Mouse (Mus musculus): ENCODE data around the gene Csf2ra. TPM values are rescaled to one million over a fixed set of nuclear protein-coding genes. Genes with fewer than 3 reads are reported as not detected.
"Not testable (repeated sequence)": the region's sequence is repeated elsewhere in the genome, so short reads cannot be mapped to it uniquely, and the experiment has no call there.

Gene Csf2ra
- polyA plus RNA-seq, 1 experiment from 2014 or later, result 83.0 TPM

- Histone ChIP-seq H3K27me3 (replicated peaks) (no peaks in the 10 kb centered on the region), H3K4me2 (no peak overlapping the region)
- 94% methylated on average over 7 of the region's 7 CpGs for WGBS
These were observed 28.1 kb upstream of the Csf2ra start for GRCm38 (mm10) chr19:61256166-61256887.

GRCm38 (mm10) chr19:61247334-61247733 lies 19.1 kb upstream of the Csf2ra start:
- not testable (repeated sequence) for H3K27me3 ChIP-seq (replicated peaks); H3K4me3 ChIP-seq (replicated peaks); H3K4me1 ChIP-seq; H3K36me3 ChIP-seq; ATAC-seq (ENCODE audit: low FRiP score); H3K9ac ChIP-seq (replicated peaks); H3K4me2 ChIP-seq; H3K9me3 ChIP-seq (replicated peaks); H3K27ac ChIP-seq (replicated peaks)
- 69% methylated on average over 4 of the region's 4 CpGs for WGBS

More at GRCm38 (mm10) chr19:61256166-61256887, 28.1 kb upstream of the Csf2ra start:
- H3K9me3 ChIP-seq (replicated peaks), result no peaks in the 10 kb centered on the region
- H3K4me1 ChIP-seq, result no peaks in the 10 kb centered on the region
- no peak overlapping the region for H3K4me3 ChIP-seq (replicated peaks)
- no peak for ATAC-seq (ENCODE audit: low FRiP score)
- no peak overlapping the region for H3K9ac ChIP-seq (replicated peaks)
- no peak overlapping the region for H3K27ac ChIP-seq (replicated peaks)
- no peaks in the 10 kb centered on the region for H3K36me3 ChIP-seq

- no peaks in the 10 kb centered on the region for H3K36me3 ChIP-seq
- WGBS, result 84% methylated on average over 5 of the region's 5 CpGs
- no peak for ATAC-seq (ENCODE audit: low FRiP score)
- no peaks in the 10 kb centered on the region for H3K4me1 ChIP-seq
- no peaks in the 10 kb centered on the region for H3K27me3 ChIP-seq (replicated peaks)
- H3K27ac ChIP-seq (replicated peaks), result no peak overlapping the region
- no peak overlapping the region for H3K4me3 ChIP-seq (replicated peaks)
- H3K9ac ChIP-seq (replicated peaks), result no peak overlapping the region
- no peak overlapping the region for H3K4me2 ChIP-seq
- no peaks in the 10 kb centered on the region for H3K9me3 ChIP-seq (replicated peaks)
These were observed 16.6 kb upstream of the Csf2ra start for GRCm38 (mm10) chr19:61244721-61245436.

- H3K9ac ChIP-seq (replicated peaks), result no peak overlapping the region
- no peak for ATAC-seq (ENCODE audit: low FRiP score)
- 82% methylated on average over 2 of the region's 2 CpGs for WGBS
- no peak overlapping the region for H3K27ac ChIP-seq (replicated peaks)
- H3K9me3 ChIP-seq (replicated peaks), result no peaks in the 10 kb centered on the region
- H3K4me1 ChIP-seq, result no peaks in the 10 kb centered on the region
- H3K27me3 ChIP-seq (replicated peaks), result no peaks in the 10 kb centered on the region
- no peak overlapping the region for H3K4me3 ChIP-seq (replicated peaks)
- H3K36me3 ChIP-seq, result no peaks in the 10 kb centered on the region
- H3K4me2 ChIP-seq, result no peak overlapping the region
These were observed 9.7 kb upstream of the Csf2ra start for GRCm38 (mm10) chr19:61237967-61238366.

GRCm38 (mm10) chr19:61234532-61234931 lies 6.3 kb upstream of the Csf2ra start:
- Histone ChIP-seq H3K4me1 (no peaks in the 10 kb centered on the region), H3K36me3 (no peaks in the 10 kb centered on the region), H3K4me2 (no peak overlapping the region), H3K4me3 (replicated peaks) (no peak overlapping the region), H3K27me3 (replicated peaks) (no peaks in the 10 kb centered on the region), H3K9me3 (replicated peaks) (no peaks in the 10 kb centered on the region), H3K9ac (replicated peaks) (no peak overlapping the region), H3K27ac (replicated peaks) (no peak overlapping the region)
- no peak for ATAC-seq (ENCODE audit: low FRiP score)
- WGBS, result 64% methylated on average over 5 of the region's 5 CpGs

- H3K4me1 ChIP-seq, result 0 out of 2 replicates have a peak, but pooled peaks cover 5% of the 10 kb centered on the region
- H3K27me3 ChIP-seq (replicated peaks), result no peaks in the 10 kb centered on the region
- 1% methylated on average over 71 of the region's 71 CpGs for WGBS
- peak overlapping the region; percentile 65 for H3K4me3 ChIP-seq (replicated peaks)
- H3K9me3 ChIP-seq (replicated peaks), result no peaks in the 10 kb centered on the region
- ATAC-seq (ENCODE audit: low FRiP score), result peak; percentile 89
- no peaks in the 10 kb centered on the region for H3K36me3 ChIP-seq
- H3K4me2 ChIP-seq, result peak overlapping the region; percentile 77
- peak overlapping the region; percentile 47 for H3K9ac ChIP-seq (replicated peaks)
- H3K27ac ChIP-seq (replicated peaks), result peak overlapping the region; percentile 98
These were observed 1.0 kb downstream of the Csf2ra start for GRCm38 (mm10) chr19:61226928-61227854.

GRCm38 (mm10) chr19:61226401-61226927 lies 1.8 kb downstream of the Csf2ra start:
- Histone ChIP-seq H3K27ac (replicated peaks) (peak overlapping the region; percentile 98), H3K4me2 (peak overlapping the region; percentile 77), H3K36me3 (no peaks in the 10 kb centered on the region), H3K9ac (replicated peaks) (peak overlapping the region; percentile 37), H3K27me3 (replicated peaks) (no peaks in the 10 kb centered on the region; the same call in 1 of the 2 replicates), H3K4me1 (0 out of 2 replicates have a peak, but pooled peaks cover 5% of the 10 kb centered on the region), H3K4me3 (replicated peaks) (peak overlapping the region; percentile 65), H3K9me3 (replicated peaks) (no peaks in the 10 kb centered on the region)
- peak; percentile 69 for ATAC-seq (ENCODE audit: low FRiP score)
- WGBS, result 2% methylated on average over 69 of the region's 71 CpGs

GRCm38 (mm10) chr19:61225526-61226400 lies 2.5 kb downstream of the Csf2ra start:
- H3K4me3 ChIP-seq (replicated peaks), result peak overlapping the region; percentile 65
- 8% methylated on average over 69 of the region's 70 CpGs for WGBS
- H3K4me2 ChIP-seq, result peak overlapping the region; percentile 77
- H3K4me1 ChIP-seq, result 0 out of 2 replicates have a peak, but pooled peaks cover 5% of the 10 kb centered on the region
- H3K36me3 ChIP-seq, result no peaks in the 10 kb centered on the region
- peak overlapping the region; percentile 98 for H3K27ac ChIP-seq (replicated peaks)
- peak; percentile 68 for ATAC-seq (ENCODE audit: low FRiP score)
- no peaks in the 10 kb centered on the region; the same call in 1 of the 2 replicates for H3K27me3 ChIP-seq (replicated peaks)
- no peaks in the 10 kb centered on the region for H3K9me3 ChIP-seq (replicated peaks)
- peak overlapping the region; percentile 42 for H3K9ac ChIP-seq (replicated peaks)

- Histone ChIP-seq H3K4me3 (replicated peaks) (peak overlapping the region; percentile 65), H3K9ac (replicated peaks) (peak overlapping the region; percentile 42), H3K4me2 (peak overlapping the region; percentile 77), H3K36me3 (no peaks in the 10 kb centered on the region), H3K27me3 (replicated peaks) (no peaks in the 10 kb centered on the region; the same call in 1 of the 2 replicates), H3K9me3 (replicated peaks) (no peaks in the 10 kb centered on the region), H3K27ac (replicated peaks) (peak overlapping the region; percentile 98), H3K4me1 (0 out of 2 replicates have a peak, but pooled peaks cover 5% of the 10 kb centered on the region)
- peak; percentile 19 for ATAC-seq (ENCODE audit: low FRiP score)
- WGBS, result 29% methylated on average over 52 of the region's 53 CpGs
These were observed 3.3 kb downstream of the Csf2ra start for GRCm38 (mm10) chr19:61224678-61225525.

Data from neural tube, embryonic 15.5 days (tissue).